Mouse (Mus musculus) naive thymus-derived CD4-positive, alpha-beta T cell, adult 5 months (primary cell): ENCODE data around the gene Ly6g5b. TPM values are rescaled to one million over a fixed set of nuclear protein-coding genes. Genes with fewer than 3 reads are reported as not detected.

ENCODE experiments used
- polyA plus RNA-seq: library from polyadenylated mRNA; unstranded; fragments of 100-300 nt; shearing (Covaris generic); gene quantifications from one replicate; pipeline ENCODE4 v1.2.1, GENCODE M21; 2017

Ly6g5b gene
- 1.2 TPM for polyA plus RNA-seq

GRCm38 (mm10) chr17:35115046-35116019 is at the start of gene Ly6g5b:
Ly6g5b (minus strand) TSS chr17:35115428.

DNA sequence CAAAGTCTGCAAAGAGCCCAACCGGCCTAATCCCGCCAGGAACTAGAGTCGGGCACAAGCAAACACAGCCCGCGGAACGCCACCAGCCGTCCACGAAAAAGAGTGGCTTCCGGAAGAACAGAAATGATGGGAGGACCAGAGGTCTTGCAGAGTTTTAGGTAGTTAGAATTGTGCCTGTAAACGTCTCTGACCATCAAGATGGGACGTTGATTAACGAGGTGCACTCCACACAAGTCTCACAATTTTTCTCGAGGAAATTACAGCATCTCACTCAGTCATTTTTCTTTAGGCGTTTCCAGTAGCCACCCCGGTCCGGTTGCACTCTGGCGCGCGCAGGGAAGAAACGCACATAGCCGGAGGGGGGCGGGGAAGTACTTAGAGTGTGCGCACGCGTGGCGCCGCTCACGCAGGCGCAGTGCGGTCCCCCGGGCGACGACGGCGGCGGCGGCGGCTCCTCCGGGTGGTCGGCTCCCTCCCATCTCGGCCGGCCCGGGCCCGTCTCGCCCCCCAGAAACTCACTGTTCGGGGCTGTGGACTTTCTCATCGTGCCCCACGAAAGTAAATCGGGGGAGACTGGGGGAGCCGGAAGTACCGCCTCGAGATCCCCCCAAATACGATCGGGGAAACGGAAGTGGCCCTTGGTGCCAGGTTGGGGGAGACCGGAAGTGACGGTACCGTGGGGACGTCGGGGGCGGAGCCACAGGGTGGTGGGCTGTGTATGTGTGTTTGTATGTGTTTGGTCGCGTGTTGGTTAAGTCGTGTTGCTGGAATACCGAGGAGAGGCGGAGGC is 19.8 kb upstream of the Ly6g5b start, which contains the start of gene Bag6:
Gene Bag6, plus strand, starts transcription at position 378 of the 790 bp plus-strand sequence.

DNA sequence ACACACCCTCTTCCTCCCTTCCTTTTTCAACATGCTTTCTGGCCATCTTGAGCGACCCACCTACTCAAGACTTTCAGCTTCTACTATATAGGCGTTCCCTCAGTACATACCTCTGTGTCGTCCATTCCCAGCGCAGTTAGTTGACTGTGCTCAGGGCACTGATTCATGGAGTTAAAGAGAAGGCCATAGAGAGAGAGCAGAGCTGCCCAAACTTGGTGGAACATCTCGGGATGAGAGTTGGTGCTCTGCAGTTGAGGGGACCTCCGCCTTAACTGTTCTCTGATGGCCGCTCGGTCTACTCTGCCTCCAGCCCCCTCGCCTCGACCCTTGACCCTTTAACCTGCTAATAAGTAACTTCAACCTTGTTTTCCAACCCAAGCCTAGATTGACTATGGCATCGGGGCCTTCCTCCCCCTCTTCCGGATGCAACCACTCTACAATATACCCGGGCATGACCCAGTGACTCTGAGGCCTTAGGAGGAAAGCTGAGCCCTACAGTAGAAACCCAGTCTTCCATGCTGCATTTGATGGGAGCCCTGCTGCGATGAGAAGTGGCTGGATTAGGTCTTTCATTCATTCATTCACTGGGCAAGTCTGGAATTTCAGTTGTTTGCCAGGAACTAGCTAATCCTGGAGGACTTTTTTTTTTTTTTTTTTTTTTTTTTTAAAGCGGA is 16.4 kb upstream of the Ly6g5b start, which contains the start of gene Apom:
Gene Apom, minus strand, starts transcription at position 551 of the 674 bp plus-strand sequence.

GRCm38 (mm10) chr17:35126206-35126611 is 11.0 kb upstream of the Ly6g5b start, which contains the start of gene D17H6S53E:
D17H6S53E (plus strand) TSS chr17:35126373.

DNA sequence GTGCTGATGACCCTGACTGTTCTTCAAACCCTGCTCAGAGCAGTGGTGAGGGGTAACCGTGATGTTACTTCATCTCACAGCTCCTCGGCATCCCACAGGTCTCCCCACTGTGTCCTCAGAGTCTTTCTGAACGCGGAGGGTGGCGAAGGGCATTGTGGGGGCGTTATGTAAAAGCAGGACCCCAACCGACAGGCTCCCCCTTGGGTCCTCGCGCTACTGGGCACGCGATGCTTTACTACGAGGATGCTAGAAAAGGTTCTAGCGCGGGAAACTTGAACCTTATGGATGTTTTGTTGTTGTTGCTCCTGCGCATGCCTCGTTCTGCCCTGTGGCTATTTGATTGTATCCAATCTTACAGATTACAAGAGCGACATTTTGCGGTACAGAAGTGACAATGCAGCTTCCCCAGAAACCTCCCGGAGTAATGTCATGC is 6.7 kb upstream of the Ly6g5b start, which contains the start of gene Csnk2b:
Gene Csnk2b, minus strand, starts transcription at position 183 of the 433 bp plus-strand sequence.

GRCm38 (mm10) chr17:35121143-35121799 is 6.0 kb upstream of the Ly6g5b start, which contains the start of gene Gpank1:
Gpank1 (plus strand) TSS chr17:35121455.

GRCm38 (mm10) chr17:35108097-35108496 is 7.1 kb downstream of the Ly6g5b start, which contains the start of gene Ly6g5c:
Ly6g5c (plus strand) TSS chr17:35108279.

GRCm38 (mm10) chr17:35088825-35089644 is 26.2 kb downstream of the Ly6g5b start, which contains the start of gene Abhd16a:
Abhd16a (plus strand) TSS chr17:35089263.

GRCm38 (mm10) chr17:35085208-35085865 is 29.9 kb downstream of the Ly6g5b start, which contains the start of gene Ly6g6f:
Ly6g6f (minus strand) TSS chr17:35085610.

GRCm38 (mm10) chr17:35077786-35078233 is 37.4 kb downstream of the Ly6g5b start, which contains the start of gene Ly6g6d:
Ly6g6d (minus strand) TSS chr17:35078065.

GRCm38 (mm10) chr17:35076507-35077176 is 38.6 kb downstream of the Ly6g5b start, which contains the start of gene Ly6g6e:
Ly6g6e (plus strand) TSS chr17:35076902.

DNA sequence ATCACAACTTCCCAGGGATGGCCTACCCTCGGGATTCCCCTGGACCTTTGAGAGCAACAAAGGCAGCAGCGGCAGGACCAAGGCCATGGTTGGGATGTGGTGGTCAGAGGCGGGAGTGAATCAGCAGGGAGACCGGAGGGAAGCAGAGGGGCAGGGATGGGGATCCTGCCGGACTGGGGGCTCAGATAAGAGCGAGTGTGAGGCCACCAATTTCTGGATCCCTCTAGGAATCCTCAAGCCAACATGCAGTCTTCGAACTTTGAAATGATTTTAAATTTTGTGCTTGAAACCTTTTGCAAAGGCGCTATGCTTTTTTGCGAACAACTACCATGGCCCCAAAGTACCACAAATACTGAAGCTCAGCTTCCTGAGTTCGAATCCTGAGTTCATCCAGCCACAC is 49.1 kb downstream of the Ly6g5b start, which contains the start of gene Mpig6b:
Gene Mpig6b, minus strand, starts transcription at position 101 of the 400 bp plus-strand sequence.

DNA sequence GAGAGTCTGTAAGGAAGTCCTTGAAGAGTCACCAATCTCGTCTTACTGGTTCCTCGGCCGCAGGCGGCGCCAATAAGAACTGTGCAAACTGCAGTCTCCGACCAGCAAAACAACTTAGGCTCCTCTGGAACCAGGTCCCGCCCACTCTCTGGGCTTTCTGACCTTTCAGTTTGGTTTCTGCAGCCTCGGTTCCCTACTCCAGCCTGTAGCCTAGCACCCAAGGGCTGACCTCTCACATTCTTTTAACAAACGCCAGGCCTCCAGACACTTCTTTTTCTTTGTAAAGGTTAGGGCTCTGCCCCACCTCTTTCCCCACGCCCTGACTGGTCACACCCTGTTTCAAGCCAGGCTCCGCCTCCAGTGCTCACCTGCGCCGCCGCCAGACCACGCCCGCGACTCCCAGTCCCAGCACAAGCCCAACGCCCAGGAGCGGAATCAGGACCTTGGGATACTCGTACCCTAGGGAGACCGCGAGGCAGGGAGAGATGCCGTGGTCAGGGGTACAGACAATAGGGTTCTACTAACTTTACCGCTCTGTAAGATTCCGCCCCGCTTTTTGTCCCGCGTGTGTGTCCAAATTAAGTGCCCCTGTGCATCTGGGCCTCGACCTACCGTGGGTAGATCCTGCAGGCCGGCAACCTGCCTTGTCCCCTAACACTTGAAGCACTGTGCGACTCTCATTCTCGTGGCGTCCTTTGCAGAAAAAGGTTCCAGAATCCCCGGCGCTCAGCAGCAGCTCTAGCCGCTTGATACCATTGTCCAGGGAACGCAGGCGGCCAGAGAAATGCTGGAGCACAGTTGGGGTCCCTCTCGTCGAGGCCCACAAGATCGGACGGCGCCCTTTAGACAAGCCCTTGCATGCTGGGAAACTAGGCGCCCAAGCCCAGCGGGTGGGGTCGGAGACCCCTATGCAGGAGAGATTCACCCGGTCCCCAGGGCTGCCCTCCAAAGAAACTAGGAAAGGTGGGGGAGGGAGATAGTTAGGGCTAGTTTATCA is 50.0 kb downstream of the Ly6g5b start, which contains the start of gene Ly6g6c:
Gene Ly6g6c, plus strand, starts transcription at position 438 of the 997 bp plus-strand sequence.

